Mouse (Mus musculus) midbrain, embryonic 16.5 days (tissue): ENCODE results near the gene Adk. TPM values are rescaled to one million over a fixed set of nuclear protein-coding genes. Genes with fewer than 3 reads are reported as not detected.
"Not testable (repeated sequence)": the region's sequence is repeated elsewhere in the genome, so short reads cannot be mapped to it uniquely, and the experiment has no call there.

ENCODE experiments used
- ATAC-seq: fragments of 200-750 bp; cut with Nextera tagmentation; 2 replicates; pipeline ENCODE4 v1.8.0; 2017; ENCODE audit warnings: moderate TSS enrichment
- H3K27ac ChIP-seq: fragments of 300-500 bp; sonication (generic); 2 replicates; pipeline ENCODE4 v1.5.1; 2014; ENCODE audit warnings: mild to moderate bottlenecking, low read length, mixed read lengths
- H3K27me3 ChIP-seq: fragments of 300-500 bp; sonication (generic); 2 replicates; pipeline ENCODE4 v1.6.1; 2014; ENCODE audit warnings: low read depth, low read length, mixed read lengths; ENCODE audit not compliant: control insufficient read depth, insufficient read depth
- H3K36me3 ChIP-seq: fragments of 300-500 bp; sonication (generic); 2 replicates; pipeline ENCODE4 v1.6.1; 2014; ENCODE audit warnings: mild to moderate bottlenecking, low read length, moderate library complexity, mixed read lengths; ENCODE audit not compliant: control insufficient read depth, insufficient read depth
- H3K4me1 ChIP-seq: fragments of 300-500 bp; sonication (generic); 2 replicates; pipeline ENCODE4 v1.6.1; 2014; ENCODE audit warnings: mild to moderate bottlenecking, low read length, mixed read lengths; ENCODE audit not compliant: control insufficient read depth, insufficient read depth
- H3K4me2 ChIP-seq: fragments of 300-500 bp; sonication (generic); 2 replicates; pipeline ENCODE4 v1.6.1; 2014; ENCODE audit warnings: mild to moderate bottlenecking, low read length, mixed read lengths
- H3K4me3 ChIP-seq: fragments of 300-500 bp; sonication (generic); 2 replicates; pipeline ENCODE4 v1.5.1; 2014; ENCODE audit warnings: low read depth, mild to moderate bottlenecking, low read length, moderate library complexity, mixed read lengths
- H3K9ac ChIP-seq: fragments of 300-500 bp; sonication (generic); 2 replicates; pipeline ENCODE4 v1.6.1; 2014; ENCODE audit warnings: low read depth, low read length, mixed read lengths
- H3K9me3 ChIP-seq: fragments of 300-500 bp; sonication (generic); replicated peaks from 2 replicates; pipeline ENCODE4 v1.6.1; 2014; ENCODE audit warnings: mild to moderate bottlenecking, low read length, mixed read lengths; ENCODE audit not compliant: control insufficient read depth, poor library complexity, severe bottlenecking
- WGBS: fragments of 180-500 bp; shearing (Covaris S2); extraction: QIAGEN DNeasy Blood & Tissue Kit; methylation state at CpG from one replicate; pipeline ENCODE4 v1.1.7; 2014; 5-methylcytosine and 5-hydroxymethylcytosine counted together
- polyA plus RNA-seq: library from polyadenylated mRNA; unstranded; fragments of >200 nt; fragmentation: Nextera tagmentation; extraction: Ambion mirVana; gene quantifications from 2 replicates; pipeline ENCODE4 v1.2.1, GENCODE M21; 2015

Gene Adk
- polyA plus RNA-seq, 1 experiment from 2014 or later = 40.4 TPM

DNA sequence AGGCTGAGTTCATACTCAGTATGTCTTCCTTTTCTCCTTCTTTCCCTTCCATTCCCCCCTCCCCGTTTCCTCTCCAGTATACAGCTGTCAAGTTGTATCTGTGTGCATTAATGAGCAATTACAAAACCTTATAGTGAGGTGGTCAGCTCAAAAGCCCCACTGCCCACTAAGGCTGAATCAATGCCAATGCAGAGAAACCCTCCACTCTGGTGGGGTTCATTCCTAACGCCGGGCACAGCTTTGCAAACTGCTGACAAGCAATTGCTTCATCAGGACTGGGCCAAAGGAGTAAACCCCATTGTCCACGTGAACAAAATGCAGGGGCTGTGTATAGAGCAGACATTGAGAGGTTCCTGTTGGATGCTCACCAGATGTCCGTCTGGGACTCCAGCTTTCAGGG is 405.5 kb downstream of the Adk start:
- Histone ChIP-seq H3K27me3 (no peaks in the 10 kb centered on the region), H3K27ac (no peak overlapping the region), H3K4me1 (no peaks in the 10 kb centered on the region), H3K4me3 (no peak overlapping the region), H3K9ac (no peak overlapping the region), H3K36me3 (no peaks in the 10 kb centered on the region), H3K9me3 (no peaks in the 10 kb centered on the region), H3K4me2 (no peak overlapping the region)
- 60% methylated on average over 5 of the region's 5 CpGs for WGBS
- no peak for ATAC-seq

DNA sequence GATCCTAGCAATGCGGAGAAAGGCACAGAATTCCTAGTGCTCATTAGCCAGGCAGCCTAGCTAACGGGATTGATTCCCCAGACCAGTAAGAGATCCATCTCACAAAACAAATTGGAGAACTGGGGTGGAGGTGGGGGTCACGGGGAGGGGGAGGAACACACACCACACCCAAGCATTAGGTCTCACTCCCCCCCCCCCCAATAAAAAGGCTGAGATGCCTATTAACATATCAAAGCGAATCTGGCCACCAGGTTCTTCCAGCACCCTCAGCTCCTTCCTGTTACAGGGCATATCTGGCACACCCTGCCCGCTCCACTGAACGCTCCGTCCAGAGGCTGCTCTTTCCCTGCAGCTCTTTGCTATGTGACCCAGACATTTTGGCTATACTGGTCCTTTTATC is 406.3 kb downstream of the Adk start:
- no peaks in the 10 kb centered on the region for H3K36me3 ChIP-seq
- H3K9me3 ChIP-seq = no peaks in the 10 kb centered on the region
- no peak overlapping the region for H3K4me2 ChIP-seq
- no peak overlapping the region for H3K9ac ChIP-seq
- no peak for ATAC-seq
- WGBS = 75% methylated on average over 7 of the region's 7 CpGs
- no peaks in the 10 kb centered on the region for H3K4me1 ChIP-seq
- no peak overlapping the region for H3K27ac ChIP-seq
- H3K27me3 ChIP-seq = no peaks in the 10 kb centered on the region
- no peak overlapping the region for H3K4me3 ChIP-seq

DNA sequence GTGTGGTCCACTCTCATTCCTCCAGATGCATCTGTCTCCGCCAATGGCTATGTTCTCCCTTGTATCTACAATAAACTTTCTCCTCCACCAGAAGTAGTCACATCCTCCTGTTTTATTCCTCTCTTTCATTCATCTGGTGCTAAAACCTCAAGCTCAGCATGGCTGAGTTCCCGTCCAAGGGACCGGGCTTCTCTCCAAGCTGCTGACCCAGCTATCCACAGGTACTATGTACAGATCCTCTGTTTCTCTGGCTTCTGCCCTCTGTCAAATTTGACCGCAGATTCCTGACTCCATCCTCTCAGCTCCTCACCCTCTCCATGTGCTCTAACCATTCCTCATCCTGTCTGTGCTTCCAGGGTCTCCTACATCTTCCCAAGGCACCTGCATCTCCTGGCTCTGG is 406.8 kb downstream of the Adk start:
- Histone ChIP-seq H3K4me2 (no peak overlapping the region), H3K27me3 (no peaks in the 10 kb centered on the region), H3K4me1 (no peaks in the 10 kb centered on the region), H3K36me3 (no peaks in the 10 kb centered on the region), H3K27ac (no peak overlapping the region), H3K4me3 (no peak overlapping the region), H3K9ac (no peak overlapping the region), H3K9me3 (no peaks in the 10 kb centered on the region)
- 91% methylated on average over 4 of the region's 4 CpGs for WGBS
- no peak for ATAC-seq

GRCm38 (mm10) chr14:21462398-21462797 is 410.0 kb downstream of the Adk start:
- 87% methylated on average over 3 of the region's 3 CpGs for WGBS
- Histone ChIP-seq H3K27me3 (no peaks in the 10 kb centered on the region), H3K4me1 (no peaks in the 10 kb centered on the region), H3K9me3 (no peaks in the 10 kb centered on the region), H3K4me2 (no peak overlapping the region), H3K36me3 (no peaks in the 10 kb centered on the region), H3K27ac (no peak overlapping the region), H3K4me3 (no peak overlapping the region), H3K9ac (no peak overlapping the region)
- ATAC-seq = no peak

DNA sequence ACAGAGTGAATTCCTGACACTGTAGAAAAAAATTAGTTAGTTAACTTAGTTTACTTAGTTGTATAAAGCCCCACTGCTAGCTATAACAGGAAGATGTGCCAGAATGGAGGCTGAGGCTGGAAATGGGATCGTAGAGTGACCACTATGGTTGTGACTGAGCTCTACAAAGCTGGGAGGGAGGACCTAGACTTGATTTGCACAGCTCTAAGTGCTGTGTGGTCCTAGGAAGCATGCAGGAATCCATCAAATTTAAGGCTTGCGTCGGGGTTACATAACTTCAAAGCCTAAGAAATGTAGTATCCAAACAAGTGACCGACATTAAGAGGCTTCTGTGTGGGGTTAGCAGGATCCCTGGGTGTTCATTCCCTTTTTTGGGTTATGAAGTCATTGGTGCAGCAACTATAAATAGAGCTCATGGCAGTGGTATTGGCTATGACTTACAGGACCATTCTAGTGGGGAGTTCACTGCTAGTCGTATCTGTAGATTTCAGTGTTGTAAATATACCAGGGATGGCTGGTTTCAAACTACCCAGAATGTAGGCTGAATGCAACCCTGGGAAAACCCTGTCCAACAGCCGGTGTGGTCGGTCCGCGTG is 410.8 kb downstream of the Adk start:
- H3K9me3 ChIP-seq = no peaks in the 10 kb centered on the region
- no peaks in the 10 kb centered on the region for H3K27me3 ChIP-seq
- H3K27ac ChIP-seq = no peak overlapping the region
- ATAC-seq = no peak
- no peak overlapping the region for H3K4me2 ChIP-seq
- no peak overlapping the region for H3K4me3 ChIP-seq
- no peaks in the 10 kb centered on the region for H3K4me1 ChIP-seq
- 94% methylated on average over 9 of the region's 9 CpGs for WGBS
- H3K9ac ChIP-seq = no peak overlapping the region
- H3K36me3 ChIP-seq = no peaks in the 10 kb centered on the region

- no peak overlapping the region for H3K9ac ChIP-seq
- H3K4me3 ChIP-seq = no peak overlapping the region
- 89% methylated on average over 5 of the region's 5 CpGs for WGBS
- ATAC-seq = no peak
- H3K4me2 ChIP-seq = no peak overlapping the region
- H3K27me3 ChIP-seq = no peaks in the 10 kb centered on the region
- H3K9me3 ChIP-seq = no peaks in the 10 kb centered on the region
- H3K27ac ChIP-seq = no peak overlapping the region
- no peaks in the 10 kb centered on the region for H3K4me1 ChIP-seq
- no peaks in the 10 kb centered on the region for H3K36me3 ChIP-seq
Measured at GRCm38 (mm10) chr14:21470386-21470785, 418.0 kb downstream of the Adk start.

GRCm38 (mm10) chr14:21471975-21472374 is 419.6 kb downstream of the Adk start:
- Histone ChIP-seq H3K36me3 (no peaks in the 10 kb centered on the region), H3K9me3 (no peaks in the 10 kb centered on the region), H3K4me3 (no peak overlapping the region), H3K4me2 (no peak overlapping the region), H3K27ac (no peak overlapping the region), H3K27me3 (no peaks in the 10 kb centered on the region), H3K9ac (no peak overlapping the region), H3K4me1 (no peaks in the 10 kb centered on the region)
- no peak for ATAC-seq
- WGBS = 94% methylated on average over 2 of the region's 2 CpGs

DNA sequence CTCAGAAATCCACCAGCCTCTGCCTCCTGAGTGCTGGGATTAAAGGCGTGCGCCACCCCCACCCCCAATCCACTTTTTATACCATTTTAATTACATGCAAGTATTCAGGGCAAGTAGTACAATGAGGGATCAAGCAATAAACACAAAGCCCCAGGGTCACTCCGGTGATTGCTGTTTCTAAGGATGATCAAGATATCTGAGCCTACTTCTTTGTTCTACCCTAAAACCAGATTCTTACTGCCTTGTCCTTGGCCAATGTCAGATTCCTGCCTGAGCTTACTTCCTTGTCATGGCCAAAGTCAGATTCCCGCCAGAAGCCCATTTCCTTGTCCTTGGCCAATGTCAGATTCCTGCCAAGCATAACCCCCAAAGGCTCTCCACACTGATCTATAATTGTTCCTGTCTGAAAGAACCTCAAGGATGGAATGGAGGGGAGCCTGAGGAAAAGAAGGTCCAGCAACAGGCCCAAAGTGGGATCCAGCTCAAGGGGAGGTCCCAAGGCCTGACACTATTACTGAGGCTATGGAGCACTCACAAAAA is 422.3 kb downstream of the Adk start:
- not testable (repeated sequence) for ATAC-seq
- 80% methylated on average over 4 of the region's 4 CpGs for WGBS

DNA sequence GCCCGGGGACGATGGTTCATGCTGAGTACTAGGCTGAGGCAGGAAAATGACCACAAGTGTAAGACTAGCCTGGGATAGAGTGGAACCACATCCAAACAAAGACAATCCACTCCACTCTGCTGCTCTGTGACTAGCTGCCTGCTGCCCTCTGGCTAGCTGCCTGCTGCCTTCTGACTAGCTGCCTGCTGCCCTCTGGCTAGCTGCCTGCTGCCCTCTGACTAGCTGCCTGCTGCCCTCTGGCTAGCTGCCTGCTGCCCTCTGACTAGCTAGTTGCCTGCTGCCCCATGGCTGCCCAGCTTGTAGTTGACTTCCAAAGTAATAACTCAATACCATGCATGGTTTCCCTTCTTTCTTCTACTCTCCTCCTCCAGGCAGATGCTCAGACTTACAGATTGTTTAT is 424.8 kb downstream of the Adk start:
- no peak overlapping the region for H3K27ac ChIP-seq
- H3K36me3 ChIP-seq = no peaks in the 10 kb centered on the region
- H3K4me1 ChIP-seq = no peaks in the 10 kb centered on the region
- H3K27me3 ChIP-seq = no peaks in the 10 kb centered on the region
- no peak for ATAC-seq
- 89% methylated on average over 2 of the region's 2 CpGs for WGBS
- H3K4me3 ChIP-seq = no peak overlapping the region
- H3K9me3 ChIP-seq = no peaks in the 10 kb centered on the region
- no peak overlapping the region for H3K4me2 ChIP-seq
- no peak overlapping the region for H3K9ac ChIP-seq

More for the DNA sequence above, 422.3 kb downstream of the Adk start:
- not testable (repeated sequence) for H3K9ac ChIP-seq, H3K4me3 ChIP-seq, H3K9me3 ChIP-seq, H3K27ac ChIP-seq, H3K27me3 ChIP-seq, H3K4me1 ChIP-seq, H3K4me2 ChIP-seq, H3K36me3 ChIP-seq
